Comparison of ENCODE assay signal across 9 mouse cellular contexts in genomic region chr16:23223871-23224469, GRCm38 (mm10). TPM values are rescaled to one million over a fixed set of nuclear protein-coding genes. Genes with fewer than 3 reads are reported as not detected.
DNase-seq lines count a peak whose midpoint lies in the region; ATAC-seq and TF ChIP-seq lines count a peak whose summit lies in the region.
"Had no signal": no experiment of that assay in that cellular context is flagged by ENCODE, and none has a peak within 500 bp of the region (broad histone marks: within the 10 kb centered on the region; RNA-seq: fewer than 3 reads in every experiment).

No protein-coding gene starts in this region.

- no peak for DNase-seq in layer of hippocampus, adult 2 months (ENCODE audit: low spot score in 2 of 2)
- DNase-seq in layer of hippocampus, adult 8-10 months (ENCODE audit: low spot score in 2 of 2) = no peak
- DNase-seq in brain, embryonic 14.5 days (ENCODE audit: low read depth) = peak; percentile 26
- DNase-seq in hindbrain, embryonic 10.5 days (ENCODE audit: low spot score) = no peak
- DNase-seq in embryo, embryonic 11 days = no peak
- no peak for DNase-seq in cerebellum, adult 18-20 months

- H3K36me3 ChIP-seq in hindbrain, embryonic 10.5 days = no peaks in the 10 kb centered on the region
- no peaks in the 10 kb centered on the region for H3K36me3 ChIP-seq in midbrain, embryonic 13.5 days

- no peaks in the 10 kb centered on the region for H3K9me3 ChIP-seq in hindbrain, embryonic 10.5 days
- H3K9me3 ChIP-seq in midbrain, embryonic 13.5 days = no peaks in the 10 kb centered on the region

- peaks cover 43% of the 10 kb centered on the region for H3K4me1 ChIP-seq in hindbrain, embryonic 10.5 days (replicated peaks)
- peaks cover 35% of the 10 kb centered on the region for H3K4me1 ChIP-seq in midbrain, embryonic 13.5 days (replicated peaks)

- H3K4me2 ChIP-seq in midbrain, embryonic 13.5 days (replicated peaks) = peak overlapping the region; percentile 72

- no peak for TF ChIP-seq POLR2A in brain, embryonic 14.5 days (IDR thresholded peaks at IDR 0.05; ENCODE audit: borderline replicate concordance, extremely low read depth, insufficient read depth, insufficient read length, poor library complexity, severe bottlenecking)

- no peak for TF ChIP-seq CTCF in layer of hippocampus, adult 2 months (conservative IDR thresholded peaks at IDR 0.05)
- TF ChIP-seq CTCF in brain, embryonic 14.5 days (IDR thresholded peaks at IDR 0.05; ENCODE audit: borderline replicate concordance, extremely low read depth, insufficient read depth, insufficient read length) = no peak

- H3K9ac ChIP-seq in midbrain, embryonic 13.5 days (replicated peaks) = peak overlapping the region; percentile 93; the same call in 1 of the 2 replicates

- peaks cover 19% of the 10 kb centered on the region for H3K27me3 ChIP-seq in hindbrain, embryonic 10.5 days (ENCODE audit: insufficient read depth, poor library complexity, severe bottlenecking)
- no peaks in the 10 kb centered on the region for H3K27me3 ChIP-seq in midbrain, embryonic 13.5 days
- H3K27me3 ChIP-seq: Patski had no signal

- WGBS in hindbrain, embryonic 10.5 days = 39% methylated on average over 12 of the region's 12 CpGs
- WGBS in midbrain, embryonic 13.5 days = 34% methylated on average over 12 of the region's 12 CpGs

- peak overlapping the region; percentile 95 for H3K27ac ChIP-seq in layer of hippocampus, adult 2 months
- peak overlapping the region; percentile 98 for H3K27ac ChIP-seq in hindbrain, embryonic 10.5 days
- H3K27ac ChIP-seq in midbrain, embryonic 13.5 days = peak overlapping the region; percentile 47

- peak overlapping the region; percentile 87 for H3K4me3 ChIP-seq in layer of hippocampus, adult 2 months
- peak overlapping the region; percentile 84 for H3K4me3 ChIP-seq in hindbrain, embryonic 10.5 days
- peak overlapping the region; percentile 76 for H3K4me3 ChIP-seq in midbrain, embryonic 13.5 days (replicated peaks)

- 0 out of 2 replicates have a peak, but pooled peaks have one; percentile 0 for ATAC-seq in midbrain, embryonic 13.5 days
- ATAC-seq in cerebellum, adult (ENCODE audit: insufficient number of reproducible peaks, low FRiP score, low TSS enrichment) = no peak

RNA-seq across cellular contexts. Expression of gene St6gal1, which starts 0.6 kb away (rescaled TPM):
- 10 to 100 TPM; 15.2 to 17.3 TPM for total RNA-seq in layer of hippocampus, adult 2 months (2021)
- total RNA-seq in layer of hippocampus, adult 8-10 months (2022) = 10 to 100 TPM; 14.0 to 22.7 (median 17.8) TPM
- 31.5 and 35.7 TPM in 2 replicates for polyA plus RNA-seq in brain, embryonic 14.5 days (2012; rRNA removed)
- polyA plus RNA-seq in hindbrain, embryonic 10.5 days (2016; fragmentation: Nextera tagmentation; extraction: Ambion mirVana) = 22.8 and 26.6 TPM in 2 replicates
- 43.1 and 44.5 TPM in 2 replicates for polyA plus RNA-seq in midbrain, embryonic 13.5 days (2015; fragmentation: Nextera tagmentation; extraction: Ambion mirVana)

Comparison
In these comparisons a context has a peak if more than half of its experiments do, and no peak if none do; other contexts are left out.
1. H3K27ac ChIP-seq: peak in every context shown above with its lines; median percentile 98 in hindbrain, embryonic 10.5 days; 95 in layer of hippocampus, adult 2 months; 47 in midbrain, embryonic 13.5 days.